Mouse (Mus musculus) stomach, embryonic 16.5 days (tissue): ENCODE results near the gene Mbtd1. TPM values are rescaled to one million over a fixed set of nuclear protein-coding genes. Genes with fewer than 3 reads are reported as not detected.

Experiments used
- ATAC-seq: fragments of 200-750 bp; cut with Nextera tagmentation; 2 replicates; pipeline ENCODE4 v1.8.0; 2017; ENCODE audit warnings: moderate number of reproducible peaks, moderate TSS enrichment; ENCODE audit not compliant: insufficient read depth, low FRiP score
- H3K27ac ChIP-seq: fragments of 300-500 bp; sonication (generic); 2 replicates; pipeline ENCODE4 v1.5.1; 2014; ENCODE audit warnings: low read length
- H3K27me3 ChIP-seq: fragments of 300-500 bp; sonication (generic); 2 replicates; pipeline ENCODE4 v1.6.1; 2014; ENCODE audit warnings: low read length, control low read depth, mixed read lengths; ENCODE audit not compliant: control insufficient read depth, insufficient read depth
- H3K36me3 ChIP-seq: fragments of 300-500 bp; sonication (generic); 2 replicates; pipeline ENCODE4 v1.6.1; 2014; ENCODE audit warnings: low read length; ENCODE audit not compliant: control insufficient read depth, insufficient read depth
- H3K4me1 ChIP-seq: fragments of 300-500 bp; sonication (generic); 2 replicates; pipeline ENCODE4 v1.6.1; 2014; ENCODE audit warnings: low read length, control low read depth, mixed read lengths; ENCODE audit not compliant: control insufficient read depth, insufficient read depth
- H3K4me2 ChIP-seq: fragments of 300-500 bp; sonication (generic); 2 replicates; pipeline ENCODE4 v1.6.1; 2014; ENCODE audit warnings: low read depth, low read length, mixed read lengths
- H3K4me3 ChIP-seq: fragments of 300-500 bp; sonication (generic); replicated peaks from 2 replicates; pipeline ENCODE4 v1.5.1; 2014; ENCODE audit warnings: mild to moderate bottlenecking, low read length
- H3K9ac ChIP-seq: fragments of 300-500 bp; sonication (generic); 2 replicates; pipeline ENCODE4 v1.6.1; 2014; ENCODE audit warnings: low read length
- H3K9me3 ChIP-seq: fragments of 300-500 bp; sonication (generic); replicated peaks from 2 replicates; pipeline ENCODE4 v1.6.1; 2016; ENCODE audit warnings: low read length, control low read depth; ENCODE audit not compliant: control insufficient read depth
- WGBS: fragments of 180-500 bp; shearing (Covaris S2); extraction: QIAGEN DNeasy Blood & Tissue Kit; methylation state at CpG from one replicate; pipeline ENCODE4 v1.1.7; 2014; 5-methylcytosine and 5-hydroxymethylcytosine counted together
- polyA plus RNA-seq: library from polyadenylated mRNA; unstranded; fragments of >200 nt; fragmentation: Nextera tagmentation; extraction: Ambion mirVana; gene quantifications from 2 replicates; pipeline ENCODE4 v1.2.1, GENCODE M21; 2015

Mbtd1 gene
- polyA plus RNA-seq, 1 experiment from 2014 or later, result 20.2 TPM

- Histone ChIP-seq H3K9me3 (no peaks in the 10 kb centered on the region), H3K9ac (peak within 1 kb of the TSS; percentile 82), H3K4me3 (peak within 1 kb of the TSS; percentile 76), H3K4me2 (peak within 1 kb of the TSS; percentile 87), H3K36me3 (peaks cover 8% of the 10 kb centered on the region; the same call in 1 of the 2 replicates), H3K27ac (peak within 1 kb of the TSS; percentile 97), H3K4me1 (peaks cover 13% of the 10 kb centered on the region), H3K27me3 (no peaks in the 10 kb centered on the region)
- 0 out of 2 replicates have a peak, but pooled peaks have one; percentile 5 for ATAC-seq
- 5% methylated on average over 6 of the region's 6 CpGs for whole genome bisulfite sequencing
These were observed 70.5 kb downstream of the Mbtd1 start, which contains the start of gene Nme2 for GRCm38 (mm10) chr11:93956159-93956558. Gene Nme2, minus strand, starts transcription at chr11:93956259.

- WGBS, result 88% methylated on average over 2 of the region's 2 CpGs
- Histone ChIP-seq H3K9me3 (no peaks in the 10 kb centered on the region), H3K4me2 (no peak overlapping the region), H3K9ac (no peak overlapping the region), H3K27me3 (no peaks in the 10 kb centered on the region), H3K4me3 (no peak overlapping the region), H3K4me1 (peaks cover 13% of the 10 kb centered on the region), H3K27ac (no peak overlapping the region; the same call in 1 of the 2 replicates), H3K36me3 (peaks cover 8% of the 10 kb centered on the region; the same call in 1 of the 2 replicates)
- no peak for ATAC-seq
These were observed 71.4 kb downstream of the Mbtd1 start for GRCm38 (mm10) chr11:93957031-93957555.

GRCm38 (mm10) chr11:93957746-93958145, 72.1 kb downstream of the Mbtd1 start:
- WGBS, result 82% methylated on average over 4 of the region's 4 CpGs
- Histone ChIP-seq H3K27me3 (no peaks in the 10 kb centered on the region), H3K4me3 (no peak overlapping the region), H3K9me3 (no peaks in the 10 kb centered on the region), H3K36me3 (peaks cover 12% of the 10 kb centered on the region; the same call in 1 of the 2 replicates), H3K4me1 (peaks cover 13% of the 10 kb centered on the region), H3K27ac (no peak overlapping the region), H3K9ac (no peak overlapping the region), H3K4me2 (no peak overlapping the region)
- no peak for ATAC-seq

GRCm38 (mm10) chr11:93961482-93961881, 75.8 kb downstream of the Mbtd1 start:
- ATAC-seq, result no peak
- no peak overlapping the region for H3K9ac ChIP-seq
- no peak overlapping the region for H3K27ac ChIP-seq
- WGBS, result 79% methylated on average over 6 of the region's 6 CpGs
- no peak overlapping the region for H3K4me3 ChIP-seq
- H3K4me1 ChIP-seq, result peaks cover 2% of the 10 kb centered on the region
- H3K9me3 ChIP-seq, result no peaks in the 10 kb centered on the region
- H3K4me2 ChIP-seq, result no peak overlapping the region
- no peaks in the 10 kb centered on the region for H3K27me3 ChIP-seq
- peaks cover 19% of the 10 kb centered on the region; the same call in 1 of the 2 replicates for H3K36me3 ChIP-seq

- Histone ChIP-seq H3K4me2 (no peak overlapping the region), H3K9me3 (no peaks in the 10 kb centered on the region), H3K27ac (no peak overlapping the region), H3K4me3 (no peak overlapping the region), H3K4me1 (peaks cover 6% of the 10 kb centered on the region), H3K36me3 (peaks cover 19% of the 10 kb centered on the region; the same call in 1 of the 2 replicates), H3K9ac (no peak overlapping the region), H3K27me3 (no peaks in the 10 kb centered on the region)
- no peak for ATAC-seq
- WGBS, result 86% methylated on average over 4 of the region's 4 CpGs
These were observed 77.4 kb downstream of the Mbtd1 start for GRCm38 (mm10) chr11:93963013-93963412.

- peaks cover 6% of the 10 kb centered on the region for H3K4me1 ChIP-seq
- ATAC-seq, result no peak
- H3K4me3 ChIP-seq, result no peak overlapping the region
- no peak overlapping the region for H3K4me2 ChIP-seq
- H3K9me3 ChIP-seq, result no peaks in the 10 kb centered on the region
- peaks cover 15% of the 10 kb centered on the region; the same call in 1 of the 2 replicates for H3K36me3 ChIP-seq
- no peaks in the 10 kb centered on the region for H3K27me3 ChIP-seq
- no peak overlapping the region for H3K27ac ChIP-seq
- 86% methylated on average over 6 of the region's 6 CpGs for WGBS
- no peak overlapping the region for H3K9ac ChIP-seq
These were observed 79.7 kb downstream of the Mbtd1 start for GRCm38 (mm10) chr11:93965391-93965790.

GRCm38 (mm10) chr11:93967381-93967780, 81.7 kb downstream of the Mbtd1 start:
- H3K4me3 ChIP-seq, result peak overlapping the region; percentile 69
- no peaks in the 10 kb centered on the region for H3K9me3 ChIP-seq
- no peak for ATAC-seq
- peaks cover 6% of the 10 kb centered on the region for H3K4me1 ChIP-seq
- peak overlapping the region; percentile 81 for H3K9ac ChIP-seq
- H3K36me3 ChIP-seq, result peaks cover 10% of the 10 kb centered on the region; the same call in 1 of the 2 replicates
- WGBS, result 3% methylated on average over 11 of the region's 11 CpGs
- H3K27ac ChIP-seq, result peak overlapping the region; percentile 58
- H3K4me2 ChIP-seq, result peak overlapping the region; percentile 84
- no peaks in the 10 kb centered on the region for H3K27me3 ChIP-seq

- H3K27ac ChIP-seq, result peak within 1 kb of the TSS; percentile 58
- under 1% methylated on average over 40 of the region's 40 CpGs for whole genome bisulfite sequencing
- no peaks in the 10 kb centered on the region for H3K9me3 ChIP-seq
- H3K9ac ChIP-seq, result peak within 1 kb of the TSS; percentile 81
- ATAC-seq, result peak; percentile 97
- H3K4me3 ChIP-seq, result peak within 1 kb of the TSS; percentile 69
- H3K4me2 ChIP-seq, result peak within 1 kb of the TSS; percentile 84
- no peaks in the 10 kb centered on the region for H3K27me3 ChIP-seq
- H3K36me3 ChIP-seq, result peaks cover 7% of the 10 kb centered on the region; the same call in 1 of the 2 replicates
- H3K4me1 ChIP-seq, result peaks cover 6% of the 10 kb centered on the region
These were observed 82.6 kb downstream of the Mbtd1 start, which contains the start of the genes Gm20390 and Nme1 for GRCm38 (mm10) chr11:93968005-93968847. Gene Gm20390, minus strand, starts transcription at chr11:93968293. Gene Nme1, minus strand, starts transcription at chr11:93968521.

GRCm38 (mm10) chr11:93968848-93969128, 83.1 kb downstream of the Mbtd1 start:
- 39% methylated on average over 6 of the region's 6 CpGs for WGBS
- ATAC-seq, result no peak; the same call in 1 of the 2 replicates

More at GRCm38 (mm10) chr11:93968848-93969128, 83.1 kb downstream of the Mbtd1 start:
- Histone ChIP-seq H3K4me3 (peak overlapping the region; percentile 69), H3K9me3 (no peaks in the 10 kb centered on the region), H3K27ac (no peak overlapping the region), H3K4me2 (peak overlapping the region; percentile 29), H3K9ac (no peak overlapping the region; the same call in 1 of the 2 replicates), H3K36me3 (peaks cover 7% of the 10 kb centered on the region; the same call in 1 of the 2 replicates), H3K4me1 (peaks cover 6% of the 10 kb centered on the region), H3K27me3 (no peaks in the 10 kb centered on the region)
